Mouse (Mus musculus) myocyte (in vitro differentiated cells): ENCODE measurements around the gene Cdkn2a. TPM values are rescaled to one million over a fixed set of nuclear protein-coding genes. Genes with fewer than 3 reads are reported as not detected.

Source experiments
- H3K27me3 ChIP-seq: one replicate; pipeline ENCODE4 v1.6.1; 2011; ENCODE audit not compliant: control insufficient read depth, insufficient read depth, insufficient read length
- H3K36me3 ChIP-seq: one replicate; pipeline ENCODE4 v1.6.1; 2011; ENCODE audit not compliant: control insufficient read depth, insufficient read depth
- H3K4me2 ChIP-seq: one replicate; pipeline ENCODE4 v1.6.1; 2011; ENCODE audit warnings: low read depth, control low read depth
- H3K4me3 ChIP-seq: one replicate; pipeline ENCODE4 v1.5.1; 2011; ENCODE audit warnings: mild to moderate bottlenecking, control low read depth, moderate library complexity
- H3K79me2 ChIP-seq: one replicate; pipeline ENCODE4 v1.6.1; 2011; ENCODE audit not compliant: control insufficient read depth, insufficient read depth
- H3ac ChIP-seq: one replicate; pipeline ENCODE4 v1.6.1; 2011; ENCODE audit not compliant: control insufficient read depth, insufficient read length
- CEBPB ChIP-seq: IDR thresholded peaks from 2 replicates; pipeline ENCODE4 v1.6.1; 2011; ENCODE audit warnings: mild to moderate bottlenecking, moderate library complexity; ENCODE audit not compliant: poor library complexity, insufficient read depth, severe bottlenecking
- E2F4 ChIP-seq: IDR thresholded peaks from one replicate; pipeline ENCODE4 v1.6.1; 2011; ENCODE audit warnings: mild to moderate bottlenecking, control low read depth, moderate library complexity; ENCODE audit not compliant: insufficient read depth
- MAX ChIP-seq: IDR thresholded peaks from one replicate; pipeline ENCODE4 v1.6.1; 2011; ENCODE audit warnings: low read depth, mild to moderate bottlenecking, control low read depth
- MYOD1 ChIP-seq, 3 experiments: IDR thresholded peaks; one replicate each; pipeline ENCODE4 v1.6.1; 2011; ENCODE audit warnings: control low read depth in 2 of 3, low read depth in 2 of 3, mild to moderate bottlenecking in 2 of 3, moderate library complexity in 1 of 3; ENCODE audit not compliant: insufficient read length in 2 of 3, control insufficient read depth in 1 of 3
- MYOG ChIP-seq, 3 experiments: IDR thresholded peaks; one replicate each; pipeline ENCODE4 v1.6.1; 2011; ENCODE audit warnings: control low read depth in 2 of 3, low read depth in 2 of 3, mild to moderate bottlenecking in 2 of 3; ENCODE audit not compliant: insufficient read length in 2 of 3, control insufficient read depth in 1 of 3, insufficient read depth in 1 of 3
- POLR2A ChIP-seq: IDR thresholded peaks from one replicate; pipeline ENCODE4 v1.6.1; 2011; ENCODE audit warnings: low read depth, mild to moderate bottlenecking, control low read depth, moderate library complexity; ENCODE audit not compliant: insufficient read length
- POLR2AphosphoS2 ChIP-seq: IDR thresholded peaks from one replicate; pipeline ENCODE4 v1.6.1; 2011; ENCODE audit warnings: low read depth, control low read depth; ENCODE audit not compliant: insufficient read length
- REST ChIP-seq: IDR thresholded peaks from one replicate; pipeline ENCODE4 v1.6.1; 2011; ENCODE audit warnings: mild to moderate bottlenecking, control low read depth, moderate library complexity; ENCODE audit not compliant: insufficient read depth, insufficient read length
- SRF ChIP-seq: IDR thresholded peaks from one replicate; pipeline ENCODE4 v1.6.1; 2011; ENCODE audit warnings: low read depth; ENCODE audit not compliant: control insufficient read depth, insufficient read length
- TCF12 ChIP-seq: IDR thresholded peaks from one replicate; pipeline ENCODE4 v1.6.1; 2011; ENCODE audit warnings: mild to moderate bottlenecking, control low read depth; ENCODE audit not compliant: poor library complexity, insufficient read depth, severe bottlenecking
- TCF3 ChIP-seq: IDR thresholded peaks from one replicate; pipeline ENCODE4 v1.6.1; 2011; ENCODE audit warnings: low read depth, control low read depth; ENCODE audit not compliant: insufficient read length
- USF1 ChIP-seq: IDR thresholded peaks from one replicate; pipeline ENCODE4 v1.6.1; 2011; ENCODE audit warnings: low read depth, mild to moderate bottlenecking, control low read depth, moderate library complexity
- polyA plus RNA-seq: library from polyadenylated mRNA; unstranded; fragments of >200 nt; fragmentation: generic; extraction: Trizol; gene quantifications from one replicate; pipeline ENCODE4 v1.2.1, GENCODE M21; 2012; ENCODE audit warnings: missing spikeins

Cdkn2a gene
- polyA plus RNA-seq, 1 experiment = not detected

DNA sequence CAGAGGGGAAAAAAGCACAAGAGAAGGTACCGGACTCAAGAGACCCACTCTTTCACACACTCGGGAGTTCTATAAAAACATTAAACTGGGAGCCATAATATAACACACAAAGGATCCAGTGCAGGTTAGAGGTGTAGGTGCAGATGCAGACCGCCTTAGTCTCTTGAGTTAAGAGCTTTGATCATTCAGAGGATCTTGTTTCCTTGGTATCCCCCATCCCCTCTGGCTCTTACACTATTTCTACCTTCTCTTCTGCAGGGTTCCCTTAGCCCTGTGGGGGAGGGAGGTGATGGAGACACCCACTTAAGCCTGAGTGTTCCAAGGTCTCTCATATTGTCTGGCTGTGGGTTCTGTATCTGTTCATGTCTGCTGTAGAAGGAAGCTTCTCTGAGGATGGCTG is 13.5 kb upstream of the Cdkn2a start:
- H3ac ChIP-seq = no peak overlapping the region
- no peak overlapping the region for H3K4me3 ChIP-seq
- no peaks in the 10 kb centered on the region for H3K36me3 ChIP-seq
- no peaks in the 10 kb centered on the region for H3K27me3 ChIP-seq
- TF ChIP-seq POLR2AphosphoS2 (no peak), CEBPB (no peak), REST (no peak), MYOD1 (IDR thresholded peaks at IDR 0.05; ENCODE audit: control insufficient read depth in 1 of 3, insufficient read length in 2 of 3, low read depth in 2 of 3) (no peak), E2F4 (no peak), MAX (no peak), SRF (no peak), TCF12 (no peak), USF1 (no peak), MYOG (IDR thresholded peaks at IDR 0.05; ENCODE audit: control insufficient read depth in 1 of 3, insufficient read depth in 1 of 3, insufficient read length in 2 of 3, low read depth in 2 of 3) (no peak), TCF3 (no peak)
- H3K4me2 ChIP-seq = no peak overlapping the region
- H3K79me2 ChIP-seq = no peaks in the 10 kb centered on the region

GRCm38 (mm10) chr4:89306798-89307365 is 12.4 kb upstream of the Cdkn2a start:
- H3K79me2 ChIP-seq = no peaks in the 10 kb centered on the region
- H3K4me3 ChIP-seq = no peak overlapping the region
- no peak overlapping the region for H3ac ChIP-seq
- no peak for TF ChIP-seq MYOG (IDR thresholded peaks at IDR 0.05; ENCODE audit: control insufficient read depth in 1 of 3, insufficient read depth in 1 of 3, insufficient read length in 2 of 3, low read depth in 2 of 3)
- TF ChIP-seq TCF12 = no peak
- TF ChIP-seq POLR2A = no peak
- TF ChIP-seq E2F4 = no peak
- TF ChIP-seq POLR2AphosphoS2 = no peak
- no peak for TF ChIP-seq MAX
- no peaks in the 10 kb centered on the region for H3K27me3 ChIP-seq
- no peaks in the 10 kb centered on the region for H3K36me3 ChIP-seq
- H3K4me2 ChIP-seq = no peak overlapping the region

DNA sequence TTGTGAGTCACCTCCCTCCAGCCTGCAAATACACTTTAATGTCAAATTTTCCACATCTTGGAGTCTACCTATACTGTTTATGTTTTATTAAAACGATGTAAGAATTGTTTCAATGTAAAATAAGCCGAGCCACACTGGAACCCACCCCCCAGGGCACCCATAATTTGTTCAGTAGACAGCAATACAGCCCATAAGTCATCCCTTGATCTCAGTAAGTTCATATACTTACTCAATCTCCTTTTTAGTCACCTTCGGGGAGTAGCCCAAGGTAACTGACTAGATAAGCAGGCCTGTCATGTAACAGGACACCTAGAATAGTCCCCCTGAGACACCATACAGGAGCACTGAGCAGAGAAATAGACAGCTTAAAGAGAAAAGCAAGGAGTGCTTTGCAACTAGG is 11.2 kb upstream of the Cdkn2a start:
- Histone ChIP-seq H3K36me3 (no peaks in the 10 kb centered on the region), H3K4me3 (no peak overlapping the region), H3ac (no peak overlapping the region), H3K79me2 (no peaks in the 10 kb centered on the region), H3K4me2 (no peak overlapping the region), H3K27me3 (no peaks in the 10 kb centered on the region)
- TF ChIP-seq USF1 = no peak
- TF ChIP-seq REST = no peak
- TF ChIP-seq POLR2AphosphoS2 = no peak
- no peak for TF ChIP-seq CEBPB
- no peak for TF ChIP-seq MYOG (IDR thresholded peaks at IDR 0.05; ENCODE audit: control insufficient read depth in 1 of 3, insufficient read depth in 1 of 3, insufficient read length in 2 of 3, low read depth in 2 of 3)
- TF ChIP-seq SRF = no peak
- no peak for TF ChIP-seq E2F4
- TF ChIP-seq MAX = no peak
- TF ChIP-seq TCF3 = no peak
- TF ChIP-seq TCF12 = no peak
- TF ChIP-seq POLR2A = no peak
- TF ChIP-seq MYOD1 (IDR thresholded peaks at IDR 0.05; ENCODE audit: control insufficient read depth in 1 of 3, insufficient read length in 2 of 3, low read depth in 2 of 3) = no peak

DNA sequence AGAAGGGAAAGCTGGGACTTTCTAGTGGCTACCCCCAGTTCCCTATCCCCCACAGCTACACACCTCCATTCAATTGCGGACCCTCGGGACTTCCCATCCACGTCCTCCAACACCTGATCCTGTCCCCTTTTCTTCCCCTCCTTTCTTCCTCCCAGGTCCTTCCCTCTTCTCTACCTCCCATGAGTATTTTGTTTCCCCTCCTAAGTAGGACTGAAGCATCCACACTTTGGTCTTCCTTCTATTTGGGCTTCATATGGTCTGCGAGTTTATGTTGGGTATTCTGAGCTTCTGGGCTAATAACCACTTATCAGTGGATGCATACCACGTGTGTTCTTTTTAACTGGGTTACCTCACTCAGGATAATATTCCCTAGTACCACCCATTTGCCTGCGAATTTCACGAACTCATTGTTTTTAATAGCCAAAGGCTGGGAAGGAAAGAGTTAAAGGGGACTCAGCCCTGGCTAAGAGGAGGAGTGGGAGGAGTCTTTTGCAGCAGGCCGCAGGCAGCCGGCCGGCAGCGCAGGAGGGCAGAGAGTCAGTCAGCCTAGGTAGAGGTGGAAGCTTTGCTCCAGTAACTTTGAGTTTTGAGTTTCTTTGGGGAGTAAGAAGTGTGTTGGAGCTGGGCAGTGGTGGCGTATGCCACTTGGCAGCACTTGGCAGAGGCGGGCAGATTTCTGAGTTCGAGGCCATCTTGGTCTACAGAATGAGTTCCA is 9.0 kb upstream of the Cdkn2a start:
- H3ac ChIP-seq = no peak overlapping the region
- no peak for TF ChIP-seq POLR2A
- TF ChIP-seq TCF12 = no peak
- no peak for TF ChIP-seq POLR2AphosphoS2
- TF ChIP-seq E2F4 = no peak
- no peak for TF ChIP-seq REST
- no peak for TF ChIP-seq SRF
- TF ChIP-seq USF1 = no peak
- no peak for TF ChIP-seq MYOG (IDR thresholded peaks at IDR 0.05; ENCODE audit: control insufficient read depth in 1 of 3, insufficient read depth in 1 of 3, insufficient read length in 2 of 3, low read depth in 2 of 3)
- TF ChIP-seq MYOD1 (IDR thresholded peaks at IDR 0.05; ENCODE audit: control insufficient read depth in 1 of 3, insufficient read length in 2 of 3, low read depth in 2 of 3) = no peak
- TF ChIP-seq CEBPB = no peak
- TF ChIP-seq TCF3 = no peak
- no peak for TF ChIP-seq MAX
- H3K4me3 ChIP-seq = no peak overlapping the region
- no peaks in the 10 kb centered on the region for H3K36me3 ChIP-seq
- no peak overlapping the region for H3K4me2 ChIP-seq
- no peaks in the 10 kb centered on the region for H3K79me2 ChIP-seq
- H3K27me3 ChIP-seq = no peaks in the 10 kb centered on the region
